Mouse (Mus musculus): ENCODE measurements at regions not wholly inside any gene's neighbourhood (a gene's known extent, or its start where the extent isn't known, plus 50 kb on each side); places are given as distances from the start of the nearest gene placed in this dataset.

DNA sequence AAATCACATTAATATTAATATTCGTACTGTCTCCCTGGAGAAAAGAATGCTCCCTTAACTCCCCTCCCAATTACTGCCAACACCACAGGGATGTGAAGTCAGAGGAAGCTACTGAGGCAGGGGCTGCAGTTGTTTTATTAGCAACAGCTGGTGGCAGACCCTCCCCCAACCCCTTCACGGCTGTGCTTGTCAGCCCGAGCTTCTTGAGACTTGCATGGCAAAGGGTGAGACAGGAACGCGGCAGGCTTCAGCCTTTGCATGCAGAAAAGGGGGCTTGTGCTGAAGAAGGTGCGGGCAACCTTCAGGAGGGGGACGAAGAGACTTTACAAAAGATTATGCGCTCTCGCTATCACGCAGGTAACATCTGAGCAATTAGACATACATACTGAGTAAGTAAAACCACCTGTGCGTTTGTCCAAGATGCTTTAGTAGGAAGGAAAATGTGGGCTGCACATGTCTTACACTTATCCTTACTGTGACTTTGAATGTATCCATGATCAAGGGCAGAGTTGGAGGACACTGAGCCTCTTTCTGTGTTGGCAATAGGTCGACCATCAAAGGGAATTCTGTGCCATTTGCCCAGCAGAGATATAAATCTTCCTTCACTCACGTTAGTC is 76.9 kb downstream of the Zbtb18 start:
- TF ChIP-seq CTCF (IDR thresholded peaks at IDR 0.05; ENCODE audit: control insufficient read depth, insufficient read depth, low read length) (no peak), POLR2A (IDR thresholded peaks at IDR 0.05; ENCODE audit: borderline replicate concordance, control insufficient read depth, low read depth, low read length) (no peak)
